Mouse (Mus musculus) MEL (cell line): ENCODE measurements around the gene Luzp2. TPM values are rescaled to one million over a fixed set of nuclear protein-coding genes. Genes with fewer than 3 reads are reported as not detected.

Experiments used
- DNase-seq: peaks from one replicate; pipeline ENCODE4 v3.0.0; 2011; ENCODE audit warnings: low read depth, low spot score
- H3K27ac ChIP-seq: 2 replicates; pipeline ENCODE4 v1.5.1; 2012; ENCODE audit warnings: low read depth, mild to moderate bottlenecking, control low read depth, low read length, moderate library complexity; ENCODE audit not compliant: control insufficient read depth
- H3K27me3 ChIP-seq, 2 experiments: fragments of 150-350 bp in 1 of 2; sonication (generic) in 1 of 2; 2 replicates each; pipeline ENCODE4 v1.6.1; 2012; ENCODE audit warnings: low read length in 2 of 2, mild to moderate bottlenecking in 2 of 2, improper control_type of control experiment in 1 of 2, moderate library complexity in 1 of 2; ENCODE audit not compliant: insufficient read depth in 2 of 2, control insufficient read depth in 1 of 2
- H3K36me3 ChIP-seq, 2 experiments: 2 replicates each; pipeline ENCODE4 v1.6.1; 2012 to 2014; ENCODE audit warnings: low read length in 2 of 2, improper control_type of control experiment in 1 of 2, inconsistent platforms in 1 of 2, mild to moderate bottlenecking in 1 of 2; ENCODE audit not compliant: insufficient read depth in 2 of 2, control insufficient read depth in 1 of 2
- H3K4me1 ChIP-seq, 2 experiments: fragments of 150-350 bp in 1 of 2; sonication (generic) in 1 of 2; 2 replicates each; pipeline ENCODE4 v1.6.1; 2012; ENCODE audit warnings: low read length in 2 of 2, improper control_type of control experiment in 1 of 2, mild to moderate bottlenecking in 1 of 2; ENCODE audit not compliant: insufficient read depth in 2 of 2, control insufficient read depth in 1 of 2
- H3K4me3 ChIP-seq, 2 experiments: fragments of 150-350 bp in 1 of 2; sonication (generic) in 1 of 2; 2 replicates each; pipeline ENCODE4 v1.5.1; 2012; ENCODE audit warnings: low read depth in 2 of 2, low read length in 2 of 2, mild to moderate bottlenecking in 2 of 2, moderate library complexity in 2 of 2, control low read depth in 1 of 2, improper control_type of control experiment in 1 of 2; ENCODE audit not compliant: control insufficient read depth in 1 of 2, insufficient read depth in 1 of 2
- H3K79me2 ChIP-seq: 2 replicates; pipeline ENCODE4 v1.6.1; 2012; ENCODE audit warnings: mild to moderate bottlenecking, low read length, moderate library complexity; ENCODE audit not compliant: control insufficient read depth, poor library complexity, insufficient read depth
- H3K9ac ChIP-seq: 2 replicates; pipeline ENCODE4 v1.6.1; 2012; ENCODE audit warnings: low read depth, mild to moderate bottlenecking, control low read depth, low read length, moderate library complexity; ENCODE audit not compliant: control insufficient read depth, poor library complexity, severe bottlenecking
- H3K9me3 ChIP-seq: fragments of 150-350 bp; sonication (generic); replicated peaks from 2 replicates; pipeline ENCODE4 v1.6.1; 2012; ENCODE audit warnings: mild to moderate bottlenecking, low read length, improper control_type of control experiment, moderate library complexity; ENCODE audit not compliant: insufficient read depth
- BHLHE40 ChIP-seq: IDR thresholded peaks from 2 replicates; pipeline ENCODE4 v1.6.1; 2012; ENCODE audit warnings: low read depth, mild to moderate bottlenecking, inconsistent platforms, low read length, improper control_type of control experiment, borderline replicate concordance
- ELF1 ChIP-seq: IDR thresholded peaks from 2 replicates; pipeline ENCODE4 v1.6.1; 2014; ENCODE audit warnings: low read depth, mild to moderate bottlenecking, inconsistent platforms, low read length, improper control_type of control experiment, moderate library complexity
- EP300 ChIP-seq, 2 experiments: IDR thresholded peaks; 2 replicates each; pipeline ENCODE4 v1.6.1; 2011; ENCODE audit warnings: improper control_type of control experiment in 2 of 2, low read length in 2 of 2, low read depth in 1 of 2, mild to moderate bottlenecking in 1 of 2
- ETS1 ChIP-seq: IDR thresholded peaks from 2 replicates; pipeline ENCODE4 v1.6.1; 2012; ENCODE audit warnings: low read depth, mild to moderate bottlenecking, inconsistent platforms, low read length, improper control_type of control experiment, moderate library complexity
- GABPA ChIP-seq: IDR thresholded peaks from 2 replicates; pipeline ENCODE4 v1.6.1; 2012; ENCODE audit warnings: low read depth, mild to moderate bottlenecking, inconsistent platforms, low read length, improper control_type of control experiment, moderate library complexity
- GATA1 ChIP-seq: IDR thresholded peaks from 2 replicates; pipeline ENCODE4 v1.6.1; 2011; ENCODE audit warnings: low read depth, low read length, improper control_type of control experiment
- HCFC1 ChIP-seq: IDR thresholded peaks from 2 replicates; pipeline ENCODE4 v1.6.1; 2012; ENCODE audit warnings: low read depth, mild to moderate bottlenecking, inconsistent platforms, low read length, improper control_type of control experiment, moderate library complexity
- JUND ChIP-seq: IDR thresholded peaks from 2 replicates; pipeline ENCODE4 v1.6.1; 2011; ENCODE audit warnings: low read depth, mild to moderate bottlenecking, improper control_type of control experiment, low read length
- MAFK ChIP-seq: IDR thresholded peaks from 2 replicates; pipeline ENCODE4 v1.6.1; 2011; ENCODE audit warnings: low read depth, mild to moderate bottlenecking, low read length, improper control_type of control experiment, borderline replicate concordance
- MAX ChIP-seq: IDR thresholded peaks from 2 replicates; pipeline ENCODE4 v1.6.1; 2011; ENCODE audit warnings: low read length, improper control_type of control experiment
- MAZ ChIP-seq: IDR thresholded peaks from 2 replicates; pipeline ENCODE4 v1.6.1; 2012; ENCODE audit warnings: low read depth, mild to moderate bottlenecking, inconsistent platforms, low read length, improper control_type of control experiment
- MEF2A ChIP-seq: IDR thresholded peaks from 2 replicates; pipeline ENCODE4 v1.6.1; 2014; ENCODE audit warnings: low read depth, mild to moderate bottlenecking, inconsistent platforms, low read length, improper control_type of control experiment; ENCODE audit not compliant: poor library complexity, insufficient replicate concordance, severe bottlenecking; ENCODE audit errors: extremely low read depth
- NELFE ChIP-seq: IDR thresholded peaks from 2 replicates; pipeline ENCODE4 v1.6.1; 2011; ENCODE audit warnings: low read depth, low read length, improper control_type of control experiment
- NRF1 ChIP-seq: IDR thresholded peaks from 2 replicates; pipeline ENCODE4 v1.6.1; 2014; ENCODE audit warnings: low read depth, mild to moderate bottlenecking, inconsistent platforms, low read length, improper control_type of control experiment, moderate library complexity; ENCODE audit not compliant: poor library complexity, insufficient read depth, severe bottlenecking
- POLR2A ChIP-seq, 2 experiments: IDR thresholded peaks; 2 replicates each; pipeline ENCODE4 v1.6.1; 2011 to 2012; ENCODE audit warnings: low read length in 2 of 2, mild to moderate bottlenecking in 2 of 2, control low read depth in 1 of 2, improper control_type of control experiment in 1 of 2, low read depth in 1 of 2, moderate library complexity in 1 of 2; ENCODE audit not compliant: control insufficient read depth in 1 of 2, insufficient read depth in 1 of 2, poor library complexity in 1 of 2
- POLR2AphosphoS2 ChIP-seq: IDR thresholded peaks from 2 replicates; pipeline ENCODE4 v1.6.1; 2011; ENCODE audit warnings: low read length, improper control_type of control experiment
- POLR2AphosphoS5 ChIP-seq: IDR thresholded peaks from 2 replicates; pipeline ENCODE4 v1.6.1; 2012; ENCODE audit warnings: low read depth, borderline replicate concordance, mild to moderate bottlenecking, inconsistent platforms, low read length, moderate library complexity, mixed read lengths
- RCOR1 ChIP-seq: IDR thresholded peaks from 2 replicates; pipeline ENCODE4 v1.6.1; 2012; ENCODE audit warnings: low read depth, mild to moderate bottlenecking, inconsistent platforms, low read length, improper control_type of control experiment
- SIN3A ChIP-seq: IDR thresholded peaks from 2 replicates; pipeline ENCODE4 v1.6.1; 2012; ENCODE audit warnings: low read length, improper control_type of control experiment, inconsistent platforms
- SMC3 ChIP-seq: IDR thresholded peaks from 2 replicates; pipeline ENCODE4 v1.6.1; 2011; ENCODE audit warnings: low read depth, low read length, improper control_type of control experiment
- TAL1 ChIP-seq: IDR thresholded peaks from 2 replicates; pipeline ENCODE4 v1.6.1; 2012; ENCODE audit warnings: mild to moderate bottlenecking, inconsistent platforms, low read length, moderate library complexity, mixed read lengths
- TCF12 ChIP-seq: IDR thresholded peaks from 2 replicates; pipeline ENCODE4 v1.6.1; 2014; ENCODE audit warnings: low read depth, mild to moderate bottlenecking, inconsistent platforms, low read length, improper control_type of control experiment, moderate library complexity
- UBTF ChIP-seq: IDR thresholded peaks from 2 replicates; pipeline ENCODE4 v1.6.1; 2012; ENCODE audit warnings: low read depth, mild to moderate bottlenecking, inconsistent platforms, low read length, improper control_type of control experiment, moderate library complexity, borderline replicate concordance; ENCODE audit not compliant: insufficient read depth
- ZC3H11A ChIP-seq: IDR thresholded peaks from 2 replicates; pipeline ENCODE4 v1.6.1; 2012; ENCODE audit warnings: low read depth, mild to moderate bottlenecking, inconsistent platforms, low read length, improper control_type of control experiment
- ZKSCAN1 ChIP-seq: IDR thresholded peaks from 2 replicates; pipeline ENCODE4 v1.6.1; 2012; ENCODE audit warnings: low read depth, mild to moderate bottlenecking, inconsistent platforms, low read length, improper control_type of control experiment, moderate library complexity
- ZMIZ1 ChIP-seq: IDR thresholded peaks from 2 replicates; pipeline ENCODE4 v1.6.1; 2012; ENCODE audit warnings: low read depth, mild to moderate bottlenecking, inconsistent platforms, low read length, improper control_type of control experiment, moderate library complexity
- ZNF384 ChIP-seq: IDR thresholded peaks from 2 replicates; pipeline ENCODE4 v1.6.1; 2012; ENCODE audit warnings: low read depth, mild to moderate bottlenecking, inconsistent platforms, low read length, improper control_type of control experiment
- polyA plus RNA-seq, 2 experiments: library from polyadenylated mRNA; stranded (reverse) in 1 of 2; unstranded in 1 of 2; fragments of >175 nt in 1 of 2; fragments of >200 nt in 1 of 2; gene quantifications; 2 replicates each; pipeline versions ENCODE4 v1.2.1 to v1.2.4; 2012; ENCODE audit warnings: low replicate concordance in 2 of 2, low read depth in 1 of 2; ENCODE audit not compliant: insufficient read length in 2 of 2, insufficient read depth in 1 of 2, missing spikeins in 1 of 2
- total RNA-seq: library from RNA; depleted of rRNA; stranded (reverse); fragments of 300-350 nt; gene quantifications from 2 replicates; pipeline ENCODE4 v1.2.3, GENCODE M21; 2012

Luzp2 gene
- total and polyA plus RNA-seq, 3 experiments: not detected

DNA sequence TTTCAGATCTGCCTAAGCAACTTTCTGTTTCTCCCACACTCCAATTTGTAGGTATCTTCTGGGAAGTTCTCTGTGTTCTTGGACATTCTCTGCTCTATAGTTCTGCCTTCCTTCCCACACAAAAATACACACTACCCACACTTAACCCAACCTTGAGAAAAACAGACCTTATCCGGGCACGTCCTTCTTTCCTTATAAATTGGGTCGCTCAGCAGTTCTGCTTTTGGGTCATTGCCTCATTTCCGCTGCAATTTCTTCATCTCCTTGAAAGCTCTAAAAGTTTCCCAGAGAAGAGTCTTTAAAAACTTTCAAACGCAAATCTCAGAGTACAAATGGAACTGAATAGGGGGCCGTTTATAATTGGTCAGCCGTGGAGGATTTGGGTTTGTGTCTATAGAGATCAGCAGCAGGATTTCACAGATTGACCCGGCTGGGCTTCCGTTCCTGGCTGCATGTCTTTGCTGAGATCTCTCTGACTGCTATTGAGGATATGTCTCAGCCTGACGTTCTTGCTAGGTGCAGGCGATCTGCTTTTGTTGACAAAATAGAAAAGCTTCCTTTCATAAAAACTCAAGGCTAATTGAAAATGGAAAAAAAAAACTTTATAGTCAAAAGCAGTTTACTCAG is 26.0 kb downstream of the Luzp2 start:
- no peaks in the 10 kb centered on the region for H3K9me3 ChIP-seq
- H3K36me3 ChIP-seq: no peaks in the 10 kb centered on the region
- H3K27me3 ChIP-seq: no peaks in the 10 kb centered on the region
- H3K9ac ChIP-seq: no peak overlapping the region
- no peaks in the 10 kb centered on the region for H3K4me1 ChIP-seq
- TF ChIP-seq TAL1 (no peak), SMC3 (no peak), GABPA (no peak), ZMIZ1 (no peak), EP300 (IDR thresholded peaks at IDR 0.05; ENCODE audit: low read depth in 1 of 2, low read length in 2 of 2) (no peak), NELFE (no peak), JUND (no peak), SIN3A (no peak), ZC3H11A (no peak), HCFC1 (no peak), MAZ (no peak), POLR2AphosphoS5 (no peak)
- DNase-seq: no peak
- H3K79me2 ChIP-seq: no peaks in the 10 kb centered on the region
- H3K4me3 ChIP-seq: no peak overlapping the region
- no peak overlapping the region for H3K27ac ChIP-seq

DNA sequence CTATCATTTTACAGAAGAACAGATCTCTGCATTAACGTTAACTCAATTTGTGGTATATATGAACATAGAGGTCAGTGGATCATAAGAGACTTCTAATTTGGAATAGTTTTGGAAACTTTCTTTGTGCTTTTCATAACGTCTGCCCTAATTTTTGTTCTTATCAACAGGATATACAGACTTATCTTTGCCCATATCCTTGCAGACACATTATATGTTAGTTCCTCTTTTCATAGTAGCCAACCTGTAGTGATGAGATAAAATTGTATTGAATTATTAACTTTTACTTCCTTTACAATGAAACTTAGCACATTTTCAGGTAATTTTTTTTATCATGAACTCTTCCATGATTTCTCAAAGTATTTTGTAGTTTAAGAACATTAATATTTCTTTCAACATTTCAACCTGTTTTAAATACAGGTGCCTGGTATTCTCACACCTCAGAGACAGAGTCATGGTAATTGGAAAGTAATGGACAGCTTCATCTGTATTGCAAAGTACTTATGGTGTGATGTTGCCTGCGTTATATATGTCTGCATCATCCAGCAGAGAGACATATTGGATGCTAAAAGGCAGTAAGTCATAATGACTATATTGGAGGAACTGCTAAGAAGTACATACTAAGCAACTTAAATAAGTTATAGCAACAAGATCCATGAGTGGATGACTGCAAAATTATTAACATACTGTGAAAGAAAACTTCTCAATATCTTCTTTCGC is 43.8 kb downstream of the Luzp2 start:
- peak overlapping the region; percentile 54; the same call in 1 of the 2 replicates for H3K9ac ChIP-seq
- peak; percentile 78 for DNase-seq
- 0 out of 4 replicates have a peak overlapping the region, but pooled peaks of 1 of the 2 experiments have one; percentile 5 for H3K4me3 ChIP-seq
- H3K4me1 ChIP-seq: peaks cover 5 to 17% of the 10 kb centered on the region in 2 experiments
- peak overlapping the region; percentile 95 for H3K27ac ChIP-seq
- peaks cover 0 to 20% of the 10 kb centered on the region in 2 experiments; a peak in 2 of 4 replicates for H3K36me3 ChIP-seq
- no peaks in the 10 kb centered on the region for H3K79me2 ChIP-seq
- no peaks in the 10 kb centered on the region for H3K9me3 ChIP-seq
- H3K27me3 ChIP-seq: no peaks in the 10 kb centered on the region
- TF ChIP-seq POLR2A (IDR thresholded peaks at IDR 0.05; ENCODE audit: control insufficient read depth in 1 of 2, insufficient read depth in 1 of 2, low read depth in 1 of 2, low read length in 2 of 2, poor library complexity in 1 of 2) (no peak), ZC3H11A (no peak; the same call in 1 of the 2 replicates), ETS1 (peak; percentile 94), MAX (0 out of 2 replicates have a peak, but pooled peaks have one; percentile 32), RCOR1 (peak; percentile 85), MEF2A (peak; percentile 69; the same call in 1 of the 2 replicates), HCFC1 (peak; percentile 61), BHLHE40 (peak; percentile 51; the same call in 1 of the 2 replicates), ZKSCAN1 (no peak), TAL1 (peak; percentile 96), UBTF (no peak), JUND (peak; percentile 88; the same call in 1 of the 2 replicates), MAZ (0 out of 2 replicates have a peak, but pooled peaks have one; percentile 28), ZMIZ1 (peak; percentile 65), TCF12 (peak; percentile 99), ELF1 (peak; percentile 6; the same call in 1 of the 2 replicates), ZNF384 (peak; percentile 86), NRF1 (no peak), POLR2AphosphoS2 (peak; percentile 47; the same call in 1 of the 2 replicates), SMC3 (no peak), GATA1 (peak; percentile 100), SIN3A (peak; percentile 97), MAFK (peak; percentile 76; the same call in 1 of the 2 replicates)
